Mouse (Mus musculus): ENCODE data around the gene Det1. TPM values are rescaled to one million over a fixed set of nuclear protein-coding genes. Genes with fewer than 3 reads are reported as not detected.
A peak's percentile ranks its signal among the peaks of the same experiment; 100 is the strongest.

The Det1 gene
- polyA plus RNA-seq, 1 experiment, result 9.9 TPM

- no peak overlapping the region for H3K27ac ChIP-seq (ENCODE audit: insufficient read depth, low read length)
- TF ChIP-seq POLR2A (IDR thresholded peaks at IDR 0.05; ENCODE audit: low read depth, low read length) (no peak), CTCF (IDR thresholded peaks at IDR 0.05; ENCODE audit: borderline replicate concordance, insufficient read depth, low read length) (peak; percentile 58; the same call in 1 of the 2 replicates)
- H3K4me1 ChIP-seq (ENCODE audit: control insufficient read depth, insufficient read depth, low read length), result no peaks in the 10 kb centered on the region
- no peak overlapping the region for H3K4me3 ChIP-seq (ENCODE audit: insufficient read depth, low read length)
These were observed 55.5 kb downstream of the Det1 start for GRCm38 (mm10) chr7:78791359-78792222.

GRCm38 (mm10) chr7:78787793-78788380, 59.2 kb downstream of the Det1 start:
- no peak for TF ChIP-seq POLR2A (IDR thresholded peaks at IDR 0.05; ENCODE audit: low read depth, low read length)
- no peak for TF ChIP-seq CTCF (IDR thresholded peaks at IDR 0.05; ENCODE audit: borderline replicate concordance, insufficient read depth, low read length)
- Histone ChIP-seq H3K4me3 (ENCODE audit: insufficient read depth, low read length) (no peak overlapping the region), H3K4me1 (ENCODE audit: control insufficient read depth, insufficient read depth, low read length) (no peaks in the 10 kb centered on the region), H3K27ac (ENCODE audit: insufficient read depth, low read length) (no peak overlapping the region)

- no peak overlapping the region for H3K27ac ChIP-seq (ENCODE audit: insufficient read depth, low read length)
- no peaks in the 10 kb centered on the region for H3K4me1 ChIP-seq (ENCODE audit: control insufficient read depth, insufficient read depth, low read length)
- no peak overlapping the region for H3K4me3 ChIP-seq (ENCODE audit: insufficient read depth, low read length)
- TF ChIP-seq CTCF (IDR thresholded peaks at IDR 0.05; ENCODE audit: borderline replicate concordance, insufficient read depth, low read length) (no peak), POLR2A (IDR thresholded peaks at IDR 0.05; ENCODE audit: low read depth, low read length) (no peak)
These were observed 61.2 kb downstream of the Det1 start for GRCm38 (mm10) chr7:78785906-78786305.

- TF ChIP-seq CTCF (IDR thresholded peaks at IDR 0.05; ENCODE audit: borderline replicate concordance, insufficient read depth, low read length) (no peak), POLR2A (IDR thresholded peaks at IDR 0.05; ENCODE audit: low read depth, low read length) (peak; percentile 82)
- no peaks in the 10 kb centered on the region for H3K4me1 ChIP-seq (ENCODE audit: control insufficient read depth, insufficient read depth, low read length)
- peak within 1 kb of the TSS; percentile 36; the same call in 1 of the 2 replicates for H3K27ac ChIP-seq (ENCODE audit: insufficient read depth, low read length)
- peak within 1 kb of the TSS; percentile 99 for H3K4me3 ChIP-seq (ENCODE audit: insufficient read depth, low read length)
These were observed 64.2 kb downstream of the Det1 start, which contains the start of the genes Mrps11 and Mrpl46 for GRCm38 (mm10) chr7:78782639-78783581. Gene Mrps11, plus strand, starts transcription at chr7:78783119. Gene Mrpl46, minus strand, starts transcription at chr7:78783531.

GRCm38 (mm10) chr7:78778741-78779140, 68.3 kb downstream of the Det1 start:
- TF ChIP-seq CTCF (IDR thresholded peaks at IDR 0.05; ENCODE audit: borderline replicate concordance, insufficient read depth, low read length) (no peak), POLR2A (IDR thresholded peaks at IDR 0.05; ENCODE audit: low read depth, low read length) (no peak)
- Histone ChIP-seq H3K4me1 (ENCODE audit: control insufficient read depth, insufficient read depth, low read length) (no peaks in the 10 kb centered on the region), H3K27ac (ENCODE audit: insufficient read depth, low read length) (no peak overlapping the region), H3K4me3 (ENCODE audit: insufficient read depth, low read length) (no peak overlapping the region)

Other genes starting within 250 kb of the Det1 start
- gene Ntrk3, start 109.3 kb downstream of the Det1 start, polyA plus RNA-seq (2011; ENCODE audit: insufficient read length, low read depth, missing spikeins), result 6.0 and 8.5 TPM in 2 replicates
- 25.0 and 32.2 TPM in 2 replicates for gene Mrps11, start 64.1 kb downstream of the Det1 start, polyA plus RNA-seq (2011; ENCODE audit: insufficient read length, low read depth, missing spikeins)
- 17.2 and 19.3 TPM in 2 replicates for gene Mrpl46, start 63.7 kb downstream of the Det1 start, polyA plus RNA-seq (2011; ENCODE audit: insufficient read length, low read depth, missing spikeins)
- gene Aen, start 48.6 kb upstream of the Det1 start, polyA plus RNA-seq (2011; ENCODE audit: insufficient read length, low read depth, missing spikeins), result 90.3 and 122 TPM in 2 replicates
- 7.3 and 9.9 TPM in 2 replicates for gene Isg20, start 66.2 kb upstream of the Det1 start, polyA plus RNA-seq (2011; ENCODE audit: insufficient read length, low read depth, missing spikeins)
- gene Acan, start 206.2 kb upstream of the Det1 start, polyA plus RNA-seq (2011; ENCODE audit: insufficient read length, low read depth, missing spikeins), result 4.5 and 10.4 TPM in 2 replicates

All from embryonic fibroblast, embryonic 13.5 days (primary cell).